ENCODE assay signal across 21 mouse cellular contexts in the genomic region with DNA sequence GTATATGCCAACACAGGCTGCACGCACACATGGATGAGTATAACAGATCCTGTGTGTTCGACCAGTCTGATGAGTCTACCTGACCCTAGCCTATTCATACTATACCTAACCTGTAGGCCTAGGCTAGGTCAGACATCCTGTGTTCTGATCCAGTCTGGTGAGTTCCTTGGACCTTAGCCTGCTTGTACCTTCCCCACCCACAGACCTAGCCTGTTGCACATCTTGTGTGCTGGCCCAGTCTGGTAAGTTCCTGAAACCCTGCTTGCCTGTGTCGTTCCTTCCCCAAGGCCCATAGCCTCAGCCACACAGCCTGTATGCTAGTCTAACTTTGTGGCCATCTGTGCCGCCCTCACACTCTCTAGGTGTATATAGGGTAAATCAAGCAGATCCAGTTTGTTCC. TPM values are rescaled to one million over a fixed set of nuclear protein-coding genes. Genes with fewer than 3 reads are reported as not detected.
DNase-seq lines count a peak whose midpoint lies in the region; TF ChIP-seq lines count a peak whose summit lies in the region.
"Had no signal": no experiment of that assay in that cellular context is flagged by ENCODE, and none has a peak within 500 bp of the region (broad histone marks: within the 10 kb centered on the region; RNA-seq: fewer than 3 reads in every experiment).

No protein-coding gene starts in this region.

- no peak for TF ChIP-seq POLR2A in thymus, adult 2 months (IDR thresholded peaks at IDR 0.05; ENCODE audit: control insufficient read depth, extremely low read depth, insufficient read depth, low read length, poor library complexity)
- TF ChIP-seq POLR2A in kidney, adult 2 months (IDR thresholded peaks at IDR 0.05; ENCODE audit: low read depth, low read length), result no peak

- H3K36me3 ChIP-seq in heart, embryonic 10.5 days, result peaks cover 8% of the 10 kb centered on the region; the same call in 1 of the 2 replicates
- H3K36me3 ChIP-seq in thymus, adult 2 months (ENCODE audit: control insufficient read depth, insufficient read depth, low read length), result no peaks in the 10 kb centered on the region; the same call in 1 of the 2 replicates
- H3K36me3 ChIP-seq in kidney, adult 2 months (ENCODE audit: control insufficient read depth, insufficient read depth, low read length), result no peaks in the 10 kb centered on the region
- H3K36me3 ChIP-seq: forebrain, embryonic 15.5 days had no signal

- DNase-seq in heart, embryonic 10.5 days (ENCODE audit: low spot score), result peak; percentile 54
- DNase-seq in heart, postnatal 4 days, result no peak
- peak; percentile 49 for DNase-seq in gonadal fat pad, adult 2 months (ENCODE audit: low read depth)
- DNase-seq in thymus, adult 2 months, result no peak
- DNase-seq in kidney, adult 2 months, result no peak
- DNase-seq: adrenal gland, adult 2 months; adrenal gland, postnatal 10 days; adrenal gland, postnatal 25 days; cerebellum, adult 11 months; cerebellum, adult 18-20 months; cerebellum, adult 8-10 months; cerebellum, postnatal 14 days; cerebellum, postnatal 36 days; embryo, embryonic 11 days; forebrain, postnatal 0 days had no signal

- no peak overlapping the region for H3K27ac ChIP-seq in heart, embryonic 10.5 days
- H3K27ac ChIP-seq in thymus, adult 2 months (ENCODE audit: control insufficient read depth, insufficient read depth, low read length), result no peak overlapping the region
- H3K27ac ChIP-seq in kidney, adult 2 months (ENCODE audit: insufficient read depth, low read depth, low read length), result no peak overlapping the region
- H3K27ac ChIP-seq: embryonic facial prominence, embryonic 13.5 days; embryonic facial prominence, embryonic 15.5 days; forebrain, embryonic 13.5 days; forebrain, embryonic 15.5 days had no signal

- no peaks in the 10 kb centered on the region for H3K4me1 ChIP-seq in heart, embryonic 10.5 days
- peaks cover 12% of the 10 kb centered on the region for H3K4me1 ChIP-seq in thymus, adult 2 months (replicated peaks; ENCODE audit: control insufficient read depth, insufficient read depth, low read length)
- no peaks in the 10 kb centered on the region for H3K4me1 ChIP-seq in kidney, adult 2 months (ENCODE audit: control insufficient read depth, insufficient read depth, low read length)
- H3K4me1 ChIP-seq: embryonic facial prominence, embryonic 13.5 days; embryonic facial prominence, embryonic 15.5 days; forebrain, embryonic 13.5 days; forebrain, embryonic 15.5 days had no signal

- no peak for TF ChIP-seq CTCF in thymus, adult 2 months (IDR thresholded peaks at IDR 0.05; ENCODE audit: borderline replicate concordance, control insufficient read depth, extremely low read depth, insufficient read depth, low read length, poor library complexity)
- TF ChIP-seq CTCF in kidney, adult 2 months (conservative IDR thresholded peaks at IDR 0.05; ENCODE audit: insufficient read depth, insufficient read length, low read depth, low read length), result no peak

- H3K27me3 ChIP-seq in heart, embryonic 10.5 days (ENCODE audit: insufficient read depth, poor library complexity, severe bottlenecking), result no peaks in the 10 kb centered on the region
- no peaks in the 10 kb centered on the region for H3K27me3 ChIP-seq in thymus, adult 2 months (ENCODE audit: control insufficient read depth, insufficient read depth, low read length)
- H3K27me3 ChIP-seq in kidney, adult 2 months (replicated peaks; ENCODE audit: control insufficient read depth, insufficient read depth, low read length), result no peaks in the 10 kb centered on the region
- H3K27me3 ChIP-seq: embryonic facial prominence, embryonic 13.5 days; embryonic facial prominence, embryonic 15.5 days; forebrain, embryonic 13.5 days; forebrain, embryonic 15.5 days had no signal

- no peaks in the 10 kb centered on the region for H3K9me3 ChIP-seq in heart, embryonic 10.5 days
- H3K9me3 ChIP-seq: embryonic facial prominence, embryonic 13.5 days; embryonic facial prominence, embryonic 15.5 days; forebrain, embryonic 13.5 days; forebrain, embryonic 15.5 days had no signal

- no peak overlapping the region for H3K4me3 ChIP-seq in heart, embryonic 10.5 days
- no peak overlapping the region for H3K4me3 ChIP-seq in thymus, adult 2 months (ENCODE audit: control insufficient read depth, insufficient read depth, low read length)
- H3K4me3 ChIP-seq in kidney, adult 2 months (ENCODE audit: insufficient read depth, low read depth, low read length), result no peak overlapping the region
- H3K4me3 ChIP-seq: embryonic facial prominence, embryonic 13.5 days; embryonic facial prominence, embryonic 15.5 days; erythroblast, embryonic 14.5 days; forebrain, embryonic 13.5 days; forebrain, embryonic 15.5 days had no signal

- 89% methylated on average over 4 of the region's 4 CpGs for WGBS in heart, embryonic 10.5 days
- 97% methylated on average over 4 of the region's 4 CpGs for WGBS in thymus, adult 2 months
- 98% methylated on average over 4 of the region's 4 CpGs for WGBS in kidney, adult 2 months

RNA-seq across cellular contexts. Expression of a gene that starts 45.1 kb away (rescaled TPM):
- 0.28 and 0.31 TPM in 2 replicates for polyA plus RNA-seq in heart, embryonic 10.5 days (2016; fragmentation: Nextera tagmentation; extraction: Ambion mirVana)
- total RNA-seq in heart, postnatal 4 days (2021), result under 1 TPM in 1 of 2 experiments, not detected in 1; 0.07 TPM
- polyA plus RNA-seq in gonadal fat pad, adult 2 months (2012; rRNA removed), result 6.7 and 13.2 TPM in 2 replicates
- polyA plus RNA-seq in thymus, adult 2 months (2012; rRNA removed), result 2.3 and 2.4 TPM in 2 replicates
- 3.0 and 3.3 TPM in 2 replicates for polyA plus RNA-seq in kidney, adult 2 months (2012; rRNA removed)
- total RNA-seq: common myeloid progenitor, adult 5-6 weeks had no signal
- polyA plus RNA-seq: erythroblast, embryonic 14.5 days had no signal

Comparison
In these comparisons a context has a peak if more than half of its experiments do, and no peak if none do; other contexts are left out.
1. DNase-seq: peak in heart, embryonic 10.5 days (single experiment) and gonadal fat pad, adult 2 months (single experiment); none in heart, postnatal 4 days (single experiment), thymus, adult 2 months (single experiment) and kidney, adult 2 months (single experiment).